Mouse (Mus musculus): ENCODE measurements around the gene Kcnk12. TPM values are rescaled to one million over a fixed set of nuclear protein-coding genes. Genes with fewer than 3 reads are reported as not detected.

Kcnk12 gene
- polyA plus RNA-seq, 1 experiment from 2014 or later: 0.32 TPM

DNA sequence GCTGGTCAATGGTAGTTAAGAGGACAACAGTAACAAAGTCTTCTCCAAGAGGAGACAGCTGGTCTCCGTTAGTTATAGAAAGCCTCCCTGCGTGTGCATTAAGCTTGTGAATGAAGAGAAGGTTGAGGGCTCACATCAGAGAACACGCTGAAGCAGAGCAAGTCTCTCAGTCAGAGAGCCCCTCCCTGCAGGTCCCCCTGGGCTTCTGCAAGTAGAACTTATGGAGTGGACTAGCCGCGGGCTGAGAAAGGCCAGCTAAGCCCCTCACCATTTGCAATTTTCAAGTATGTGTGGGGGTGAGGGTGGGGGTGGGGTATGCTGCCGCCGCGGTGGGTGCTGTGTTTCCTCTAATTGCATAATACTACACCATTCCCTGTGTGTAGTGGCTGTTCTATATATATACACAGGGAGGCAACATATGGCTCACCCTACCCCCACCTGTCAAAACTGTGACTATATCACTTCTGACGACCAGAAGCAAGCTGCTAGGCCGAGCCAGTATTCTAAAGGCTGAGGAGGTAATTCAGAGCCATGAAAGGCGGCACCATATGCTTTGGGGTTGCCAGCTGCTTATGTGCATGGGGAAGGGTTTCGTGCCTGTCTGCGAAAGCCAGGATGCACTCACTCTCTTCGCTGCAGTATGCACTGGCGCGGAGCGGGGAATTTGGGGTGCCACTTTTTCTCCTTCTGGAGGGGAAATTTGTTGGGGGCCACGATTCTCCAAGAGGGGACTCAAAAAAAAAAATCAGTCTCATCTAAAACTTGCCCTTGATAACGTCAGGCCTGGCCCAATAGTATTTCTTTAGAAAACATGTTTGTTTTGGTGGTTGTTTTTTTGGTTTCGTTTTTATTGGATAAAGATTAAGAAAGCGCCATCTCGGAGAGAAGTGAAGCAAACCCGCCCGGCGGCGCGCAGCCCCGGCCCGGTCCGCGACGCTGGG, 52.5 kb downstream of the Kcnk12 start:
- peak; percentile 57 for ATAC-seq (ENCODE audit: low FRiP score, low read depth)
- 12% methylated on average over 32 of the region's 32 CpGs for WGBS
- H3K9me3 ChIP-seq: no peaks in the 10 kb centered on the region
- H3K27me3 ChIP-seq (replicated peaks): peaks cover 47% of the 10 kb centered on the region
- no peaks in the 10 kb centered on the region for H3K36me3 ChIP-seq
- peak overlapping the region; percentile 54; the same call in 1 of the 2 replicates for H3K9ac ChIP-seq
- peak overlapping the region; percentile 92 for H3K4me2 ChIP-seq (replicated peaks)
- peaks cover 15% of the 10 kb centered on the region for H3K4me1 ChIP-seq
- H3K27ac ChIP-seq: no peak overlapping the region
- peak overlapping the region; percentile 54 for H3K4me3 ChIP-seq

DNA sequence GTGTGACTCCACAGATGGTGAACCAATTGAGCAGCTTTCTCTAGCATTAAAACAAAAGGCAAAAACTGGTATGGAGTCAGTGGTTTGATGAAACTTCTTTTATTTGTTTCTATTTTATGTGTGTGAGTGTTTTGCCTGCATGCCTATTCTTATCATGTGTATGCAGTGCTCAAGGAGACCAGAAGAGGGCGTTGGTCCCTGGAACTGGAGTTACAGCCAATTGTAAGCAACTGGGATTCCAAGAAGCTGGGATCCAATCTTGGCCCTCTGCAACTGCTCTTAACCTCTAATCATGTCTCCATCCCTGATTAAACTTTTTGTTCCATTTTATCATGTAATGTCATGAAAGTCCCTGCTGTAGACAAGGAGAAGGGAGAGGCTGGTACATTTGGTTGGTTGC, 58.0 kb downstream of the Kcnk12 start:
- no peaks in the 10 kb centered on the region for H3K4me1 ChIP-seq
- peaks cover 14% of the 10 kb centered on the region for H3K27me3 ChIP-seq (replicated peaks)
- no peak overlapping the region for H3K4me2 ChIP-seq (replicated peaks)
- H3K9me3 ChIP-seq: no peaks in the 10 kb centered on the region
- no peak overlapping the region for H3K27ac ChIP-seq
- WGBS: 49% methylated on average over 1 of the region's 1 CpGs
- no peaks in the 10 kb centered on the region for H3K36me3 ChIP-seq
- H3K4me3 ChIP-seq: no peak overlapping the region
- ATAC-seq (ENCODE audit: low FRiP score, low read depth): no peak
- H3K9ac ChIP-seq: no peak overlapping the region

DNA sequence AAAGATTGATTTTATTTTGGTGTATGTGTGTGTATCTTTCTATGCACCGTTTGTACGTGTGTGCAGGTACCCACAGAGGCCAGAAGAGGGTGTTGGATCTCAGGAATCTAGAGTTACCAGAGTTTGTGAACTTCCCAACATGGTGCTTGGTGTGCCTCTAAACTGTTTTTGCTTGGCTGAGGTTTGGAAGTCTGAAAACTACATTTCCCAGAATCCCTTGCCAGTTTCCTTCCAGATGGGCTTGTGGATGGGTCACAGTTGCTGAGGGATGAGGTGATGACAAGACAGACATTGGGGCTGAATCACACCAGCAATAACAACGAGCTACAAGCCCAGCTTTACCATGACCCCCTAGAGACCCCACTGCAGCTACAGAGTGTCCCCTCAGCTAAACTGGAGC, 60.6 kb downstream of the Kcnk12 start:
- H3K4me3 ChIP-seq: no peak overlapping the region
- 79% methylated on average over 3 of the region's 3 CpGs for WGBS
- no peak for ATAC-seq (ENCODE audit: low FRiP score, low read depth)
- H3K9me3 ChIP-seq: no peaks in the 10 kb centered on the region
- no peaks in the 10 kb centered on the region for H3K36me3 ChIP-seq
- no peak overlapping the region for H3K4me2 ChIP-seq (replicated peaks)
- H3K27ac ChIP-seq: no peak overlapping the region
- no peaks in the 10 kb centered on the region; the same call in 1 of the 2 replicates for H3K27me3 ChIP-seq (replicated peaks)
- H3K4me1 ChIP-seq: no peaks in the 10 kb centered on the region
- no peak overlapping the region for H3K9ac ChIP-seq

DNA sequence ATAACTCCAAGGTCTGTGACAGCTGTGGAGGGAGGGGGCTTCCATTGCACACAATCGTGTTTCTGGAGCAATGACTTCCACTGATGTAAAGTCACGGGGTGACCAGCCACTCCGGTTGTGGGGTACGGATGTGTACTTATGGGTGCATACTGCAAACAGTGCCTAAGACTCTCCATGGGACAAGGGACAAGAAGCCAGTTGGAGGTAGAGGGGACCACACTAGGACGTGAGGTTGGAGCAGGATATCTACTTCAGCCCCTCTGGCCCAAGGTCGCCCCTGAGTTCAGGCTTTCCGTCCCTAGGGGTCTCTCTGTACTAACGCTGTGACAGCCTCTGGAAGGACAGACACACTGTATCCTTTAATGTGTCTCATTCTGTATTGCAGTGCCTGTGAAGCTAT, 63.3 kb downstream of the Kcnk12 start:
- Histone ChIP-seq H3K9ac (no peak overlapping the region), H3K4me2 (replicated peaks) (no peak overlapping the region), H3K4me3 (no peak overlapping the region), H3K4me1 (no peaks in the 10 kb centered on the region), H3K36me3 (no peaks in the 10 kb centered on the region), H3K27ac (no peak overlapping the region), H3K27me3 (replicated peaks) (no peaks in the 10 kb centered on the region), H3K9me3 (no peaks in the 10 kb centered on the region)
- 88% methylated on average over 8 of the region's 8 CpGs for WGBS
- ATAC-seq (ENCODE audit: low FRiP score, low read depth): no peak

DNA sequence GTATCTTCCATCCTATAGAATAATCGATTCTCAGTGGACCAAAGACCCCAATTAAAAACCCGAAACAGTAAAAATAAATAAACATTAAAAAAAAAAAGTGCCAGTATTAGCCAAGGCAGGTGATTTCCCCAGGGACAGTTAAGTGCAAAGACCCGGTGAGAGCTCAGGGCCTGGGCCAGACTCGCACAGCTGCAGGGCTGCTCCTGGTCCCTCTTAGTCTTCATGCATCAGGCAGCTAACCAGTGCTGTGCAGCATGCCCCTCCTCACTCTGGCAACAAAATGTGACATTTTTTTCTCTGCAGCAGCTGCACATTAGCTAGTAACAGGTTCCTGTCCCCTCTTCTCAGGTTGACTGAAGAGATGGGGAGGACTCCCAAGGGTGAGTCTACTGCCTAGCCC, 65.8 kb downstream of the Kcnk12 start:
- Histone ChIP-seq H3K9ac (no peak overlapping the region), H3K9me3 (0 out of 2 replicates have a peak, but pooled peaks cover 4% of the 10 kb centered on the region), H3K27ac (no peak overlapping the region), H3K4me1 (no peaks in the 10 kb centered on the region), H3K36me3 (no peaks in the 10 kb centered on the region), H3K27me3 (replicated peaks) (no peaks in the 10 kb centered on the region), H3K4me3 (no peak overlapping the region), H3K4me2 (replicated peaks) (no peak overlapping the region)
- no peak for ATAC-seq (ENCODE audit: low FRiP score, low read depth)
- 85% methylated on average over 4 of the region's 4 CpGs for WGBS

DNA sequence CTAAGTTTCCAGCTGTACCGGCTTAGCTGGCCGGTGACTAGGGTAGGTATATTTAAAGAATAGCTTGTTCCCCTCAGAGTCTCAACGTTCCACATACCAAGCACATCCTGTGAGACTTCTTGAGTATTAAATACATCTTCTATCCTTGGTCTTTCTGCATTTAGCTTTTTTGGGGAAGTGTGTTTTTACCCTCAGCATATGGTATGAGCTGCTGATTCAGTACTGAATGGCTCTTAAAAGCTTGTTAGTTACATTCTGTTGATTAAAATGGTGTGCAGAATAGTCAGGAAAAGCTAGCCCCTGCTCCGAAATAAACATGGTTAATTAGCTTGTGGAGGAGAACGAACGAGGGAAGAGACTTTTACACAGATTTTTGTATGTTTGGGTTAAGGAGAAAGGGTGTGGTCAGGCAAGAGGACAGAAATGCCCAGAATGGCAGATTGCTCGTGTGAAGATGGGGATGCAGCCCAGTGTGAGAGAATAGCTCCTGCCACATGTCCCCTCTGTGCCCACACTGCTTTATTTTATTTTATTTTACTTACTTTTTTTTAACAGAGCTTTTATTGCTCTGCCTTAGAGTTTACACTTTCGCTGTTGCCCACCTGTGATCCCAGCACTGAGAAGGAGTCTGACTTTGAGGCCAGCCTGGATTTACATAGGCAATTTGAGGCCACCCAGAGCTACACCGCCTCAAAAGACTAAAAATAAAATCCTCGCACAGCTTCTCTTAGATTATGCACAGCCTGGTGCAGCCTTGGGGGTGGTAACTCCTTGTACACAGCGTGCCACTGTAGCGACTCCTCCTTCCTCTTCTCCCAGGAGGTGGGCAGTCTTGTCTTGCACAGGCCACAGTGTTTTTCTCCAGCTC, 71.1 kb downstream of the Kcnk12 start:
- Histone ChIP-seq H3K9ac (no peak overlapping the region), H3K4me2 (replicated peaks) (no peak overlapping the region), H3K36me3 (peaks cover 37% of the 10 kb centered on the region), H3K4me3 (no peak overlapping the region), H3K27me3 (replicated peaks) (no peaks in the 10 kb centered on the region), H3K27ac (no peak overlapping the region), H3K4me1 (no peaks in the 10 kb centered on the region), H3K9me3 (0 out of 2 replicates have a peak, but pooled peaks cover 4% of the 10 kb centered on the region)
- WGBS: 93% methylated on average over 12 of the region's 12 CpGs
- ATAC-seq (ENCODE audit: low FRiP score, low read depth): no peak

DNA sequence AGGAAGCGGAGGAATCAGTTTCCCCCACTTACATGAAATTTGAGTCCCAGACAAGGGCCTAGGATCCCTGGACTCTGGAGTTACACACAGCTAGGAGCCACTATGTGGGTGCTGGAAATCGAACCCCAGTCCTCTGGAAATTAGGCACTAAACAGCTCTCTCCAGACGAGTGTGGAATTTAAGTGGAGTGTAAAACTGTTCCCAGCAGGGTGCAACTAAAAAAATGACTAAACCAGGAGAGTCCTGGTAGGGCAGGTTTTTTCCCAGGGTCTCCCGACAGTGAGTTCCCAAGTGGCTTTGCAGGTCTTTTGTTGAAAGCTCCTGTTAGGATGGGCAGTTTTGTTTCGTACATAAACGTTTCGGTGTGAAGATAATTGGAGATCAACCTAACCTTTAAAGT, 73.1 kb downstream of the Kcnk12 start:
- no peak for ATAC-seq (ENCODE audit: low FRiP score, low read depth)

DNA sequence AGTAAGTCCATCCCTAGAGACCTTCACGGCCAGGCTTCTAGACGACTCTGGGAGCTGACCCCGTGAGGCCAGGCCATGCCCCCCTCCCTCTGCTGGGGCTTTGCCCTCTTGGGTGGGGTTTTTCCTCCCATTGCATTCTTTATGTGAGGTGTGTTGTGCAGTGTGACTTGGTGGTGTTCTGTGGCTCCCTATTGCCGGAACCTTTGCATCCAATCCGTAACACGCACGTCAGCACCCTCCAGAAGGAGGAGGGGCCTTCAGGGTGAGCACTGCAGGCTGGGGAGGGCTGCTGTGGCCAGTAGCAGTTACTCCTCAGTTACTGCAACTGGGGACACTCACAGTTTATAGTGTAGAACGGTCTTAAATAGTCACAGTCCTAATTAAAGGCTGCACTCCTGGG, 97.7 kb downstream of the Kcnk12 start:
- no peaks in the 10 kb centered on the region for H3K9me3 ChIP-seq
- peaks cover 61% of the 10 kb centered on the region for H3K36me3 ChIP-seq
- WGBS: 80% methylated on average over 8 of the region's 8 CpGs
- no peak overlapping the region for H3K9ac ChIP-seq
- no peak for ATAC-seq (ENCODE audit: low FRiP score, low read depth)
- no peak overlapping the region for H3K27ac ChIP-seq
- no peaks in the 10 kb centered on the region for H3K27me3 ChIP-seq (replicated peaks)
- no peak overlapping the region for H3K4me3 ChIP-seq
- H3K4me1 ChIP-seq: no peaks in the 10 kb centered on the region
- no peak overlapping the region for H3K4me2 ChIP-seq (replicated peaks)

More for the DNA sequence above, 73.1 kb downstream of the Kcnk12 start:
- H3K27ac ChIP-seq: no peak overlapping the region
- H3K27me3 ChIP-seq (replicated peaks): no peaks in the 10 kb centered on the region
- H3K4me1 ChIP-seq: no peaks in the 10 kb centered on the region
- H3K36me3 ChIP-seq: peaks cover 42% of the 10 kb centered on the region
- WGBS: 87% methylated on average over 7 of the region's 7 CpGs
- H3K4me2 ChIP-seq (replicated peaks): no peak overlapping the region
- H3K4me3 ChIP-seq: no peak overlapping the region
- no peak overlapping the region for H3K9ac ChIP-seq
- H3K9me3 ChIP-seq: 0 out of 2 replicates have a peak, but pooled peaks cover 4% of the 10 kb centered on the region

DNA sequence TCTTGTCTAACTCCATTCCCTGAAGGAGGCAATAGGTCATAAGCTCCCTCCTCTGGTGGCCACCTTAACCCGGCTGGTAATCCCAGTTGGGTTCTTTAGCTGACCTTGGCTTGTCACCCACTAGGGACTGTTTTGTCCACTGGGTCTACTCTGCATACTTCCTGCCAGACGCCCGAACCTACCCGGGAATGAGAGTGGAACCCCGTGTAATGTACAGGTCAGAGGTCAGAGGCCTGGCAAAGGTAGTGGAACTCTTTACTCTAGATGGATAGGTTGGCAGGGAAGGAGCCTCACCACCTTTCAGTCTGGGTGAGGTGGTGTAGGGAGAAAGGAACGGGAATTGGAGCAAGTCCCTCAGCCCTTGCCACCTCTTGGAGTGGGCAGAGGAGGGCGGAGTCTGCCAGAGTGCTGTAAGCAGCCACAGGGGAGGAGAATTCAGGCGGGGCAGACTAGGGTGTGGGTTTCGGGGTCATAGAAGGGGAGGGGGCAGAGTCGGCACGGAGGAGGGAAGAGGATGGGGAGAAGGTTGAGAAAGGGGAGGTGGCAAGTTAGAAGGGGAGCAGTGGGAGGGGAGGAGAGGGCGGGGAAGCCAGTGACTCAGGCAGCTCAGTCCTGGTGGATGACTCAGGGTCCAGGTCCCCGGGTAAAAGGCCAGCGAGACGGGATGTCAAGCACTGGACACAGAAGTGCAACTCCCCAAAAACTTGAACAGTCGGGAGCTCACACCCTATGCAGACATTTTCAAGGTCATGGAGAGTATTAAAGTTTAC, 98.6 kb downstream of the Kcnk12 start:
- 81% methylated on average over 16 of the region's 16 CpGs for WGBS
- Histone ChIP-seq H3K4me2 (replicated peaks) (no peak overlapping the region), H3K27ac (no peak overlapping the region), H3K9me3 (no peaks in the 10 kb centered on the region), H3K9ac (no peak overlapping the region), H3K4me3 (no peak overlapping the region), H3K36me3 (peaks cover 61% of the 10 kb centered on the region), H3K4me1 (no peaks in the 10 kb centered on the region), H3K27me3 (replicated peaks) (no peaks in the 10 kb centered on the region)
- no peak for ATAC-seq (ENCODE audit: low FRiP score, low read depth)

DNA sequence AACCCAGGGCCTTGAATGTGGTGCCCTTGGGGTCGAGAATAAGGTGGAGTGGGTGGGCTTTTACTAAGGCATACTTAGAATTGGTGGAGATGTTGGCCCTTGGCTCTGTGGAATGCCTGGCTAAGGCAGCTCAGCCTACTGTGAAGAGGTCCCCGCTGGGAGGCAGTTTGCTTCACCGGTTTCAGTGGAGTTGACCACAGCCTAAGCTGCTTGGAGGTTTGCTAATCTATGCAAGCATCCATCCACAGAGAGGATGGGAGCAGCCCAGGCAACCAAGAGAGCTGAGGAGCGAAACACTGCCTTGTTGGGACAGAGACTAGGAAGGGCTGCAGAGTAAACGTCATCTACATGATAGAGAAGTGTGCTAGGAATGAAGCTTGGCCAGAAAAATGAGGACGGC, 101.0 kb downstream of the Kcnk12 start:
- no peaks in the 10 kb centered on the region for H3K4me1 ChIP-seq
- no peak for ATAC-seq (ENCODE audit: low FRiP score, low read depth)
- H3K27me3 ChIP-seq (replicated peaks): no peaks in the 10 kb centered on the region
- no peak overlapping the region for H3K27ac ChIP-seq
- no peak overlapping the region for H3K4me3 ChIP-seq
- no peak overlapping the region for H3K4me2 ChIP-seq (replicated peaks)
- peaks cover 49% of the 10 kb centered on the region for H3K36me3 ChIP-seq
- 89% methylated on average over 6 of the region's 6 CpGs for WGBS
- H3K9me3 ChIP-seq: no peaks in the 10 kb centered on the region
- H3K9ac ChIP-seq: no peak overlapping the region

DNA sequence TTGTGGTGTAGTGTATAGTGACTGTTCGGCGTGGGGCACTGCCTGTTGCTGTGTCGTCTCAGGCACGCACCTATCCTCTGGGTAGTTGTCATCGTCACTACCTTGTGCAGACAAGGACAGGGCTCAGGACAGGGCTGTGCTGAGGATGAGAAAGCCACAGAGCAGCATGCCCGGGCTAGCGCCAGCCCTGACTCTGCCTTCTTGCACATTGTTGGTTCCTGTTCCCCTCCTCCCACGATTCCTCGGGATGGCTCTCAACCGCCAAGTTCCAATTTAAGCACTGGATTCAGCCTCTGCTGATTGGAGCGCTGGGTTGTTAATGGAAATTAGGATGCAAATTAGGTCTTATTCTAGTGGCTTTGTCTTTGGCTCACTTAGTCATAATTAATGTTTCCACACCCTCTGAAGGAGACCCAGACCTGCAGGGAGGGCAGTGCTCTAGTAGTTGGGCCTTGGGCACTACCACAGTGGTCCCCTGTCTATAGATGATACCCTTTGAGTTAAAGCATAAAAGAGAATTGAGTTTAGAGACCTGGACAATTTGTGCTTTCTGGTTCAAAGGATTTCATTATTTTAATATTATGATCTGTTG, 101.8 kb downstream of the Kcnk12 start:
- H3K27me3 ChIP-seq (replicated peaks): no peaks in the 10 kb centered on the region
- no peak overlapping the region for H3K9ac ChIP-seq
- no peaks in the 10 kb centered on the region for H3K4me1 ChIP-seq
- H3K4me2 ChIP-seq (replicated peaks): no peak overlapping the region
- no peak for ATAC-seq (ENCODE audit: low FRiP score, low read depth)
- H3K36me3 ChIP-seq: peaks cover 44% of the 10 kb centered on the region
- H3K27ac ChIP-seq: no peak overlapping the region
- H3K9me3 ChIP-seq: no peaks in the 10 kb centered on the region
- H3K4me3 ChIP-seq: no peak overlapping the region
- WGBS: 91% methylated on average over 11 of the region's 11 CpGs

Measured in neural tube, embryonic 12.5 days (tissue).